Mouse (Mus musculus) T-helper 1 cell (primary cell): ENCODE data around the gene Mpp1.
"Not testable (repeated sequence)": the region's sequence is repeated elsewhere in the genome, so short reads cannot be mapped to it uniquely, and the experiment has no call there.

Source experiments
- in situ Hi-C: fragments of 300-600 bp; cut with MboI, MseI; formaldehyde crosslinking; loops from one replicate; pipeline ENCODE4 v1.15.1; 2025; ENCODE audit warnings: high pct_unique_total_duplicates

The Mpp1 gene

GRCm38 (mm10) chrX:75130467-75131160, at the start of gene Mpp1:
Gene Mpp1, minus strand, starts transcription at chrX:75131016.
- in situ Hi-C loops, result no loop called here

DNA sequence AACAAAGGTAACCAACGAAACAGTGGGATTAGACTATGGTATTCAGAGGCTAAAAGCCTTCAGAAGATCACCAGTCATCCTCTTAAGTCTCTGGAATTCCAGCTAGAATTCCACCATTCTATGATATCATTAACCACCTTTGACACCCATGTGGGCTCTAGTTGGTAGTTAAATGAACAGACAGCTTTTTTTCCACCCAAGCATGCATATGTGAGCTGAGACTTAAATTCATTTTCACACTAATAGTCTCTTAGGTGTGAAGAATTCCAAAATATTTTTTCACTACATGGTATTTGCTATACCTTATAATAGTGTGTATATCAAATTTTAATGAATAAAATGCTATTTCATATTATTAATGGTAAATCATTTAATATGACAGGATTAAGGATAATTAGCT, 32.9 kb upstream of the Mpp1 start, which contains the start of gene Smim9:
Gene Smim9, minus strand, starts transcription at position 101 of the 400 bp plus-strand sequence.
- in situ Hi-C loops, result no loop called here

GRCm38 (mm10) chrX:75155576-75156243, 24.9 kb upstream of the Mpp1 start:
- in situ Hi-C loops, result no loop called here

DNA sequence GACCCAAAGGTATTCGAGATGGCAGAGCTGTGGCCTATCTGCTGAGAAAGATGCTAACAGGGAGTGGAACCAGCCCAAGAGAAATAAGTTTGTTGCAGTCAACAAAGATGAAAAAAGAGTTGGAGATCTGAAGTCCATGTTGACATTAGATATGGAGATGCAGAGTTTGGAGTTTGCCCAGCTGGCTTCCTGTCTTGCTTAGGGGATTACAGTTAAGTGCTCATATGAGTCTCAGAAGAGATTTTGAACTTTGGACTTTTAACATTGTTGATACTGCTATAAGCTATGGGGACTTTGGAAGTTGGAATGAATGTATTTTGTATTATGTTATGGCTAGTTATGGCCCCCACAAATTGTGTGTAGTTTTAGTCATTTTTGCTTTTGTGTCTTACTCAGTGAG, 21.4 kb upstream of the Mpp1 start:
- in situ Hi-C loops, result no loop called here

- in situ Hi-C loops, result no loop called here
Measured at GRCm38 (mm10) chrX:75150304-75150703, 19.5 kb upstream of the Mpp1 start.

DNA sequence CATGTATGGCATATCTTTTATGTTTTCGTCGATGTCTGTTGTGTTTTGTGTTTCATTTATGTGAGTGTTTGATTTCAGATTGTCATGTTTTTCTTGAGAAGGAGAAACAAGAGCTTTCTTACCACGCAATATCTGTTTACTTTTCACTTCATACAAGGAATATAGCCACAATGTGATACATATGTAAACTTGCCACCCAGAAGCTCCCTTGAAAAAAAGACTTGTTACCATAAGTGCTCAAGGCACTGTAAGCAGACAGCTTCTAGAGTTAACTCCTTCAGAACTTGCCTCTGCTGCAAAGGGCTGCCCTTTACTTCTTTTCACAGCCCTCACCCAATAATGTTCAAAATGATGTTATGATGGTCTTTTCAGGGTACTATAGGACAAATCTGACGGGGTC, 17.6 kb upstream of the Mpp1 start:
- in situ Hi-C loops, result no loop called here

DNA sequence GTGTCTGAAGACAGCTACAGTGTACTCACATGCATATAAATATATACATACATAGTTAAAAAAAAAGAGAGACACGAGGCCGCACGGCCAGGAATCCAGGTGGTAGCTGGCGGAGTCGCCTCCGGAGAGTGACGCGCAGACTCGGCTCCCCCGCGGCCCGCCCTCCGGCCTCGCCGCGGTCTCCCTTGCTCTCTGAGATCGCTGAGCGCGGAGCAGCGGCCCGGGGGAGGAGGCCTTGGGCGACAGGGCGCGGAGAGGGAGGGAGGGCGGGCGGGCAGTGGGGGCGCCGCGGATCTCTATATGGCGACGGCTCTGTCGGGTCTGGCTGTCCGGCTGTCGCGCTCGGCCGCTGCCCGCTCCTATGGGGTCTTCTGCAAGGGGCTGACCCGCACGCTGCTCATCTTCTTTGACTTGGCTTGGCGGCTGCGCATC, 12.3 kb upstream of the Mpp1 start:
- in situ Hi-C loops, result not testable (repeated sequence)

- in situ Hi-C loops, result no loop called here
Measured at GRCm38 (mm10) chrX:75138182-75138581, 7.4 kb upstream of the Mpp1 start.

- in situ Hi-C loops, result no loop called here
Measured at GRCm38 (mm10) chrX:75137729-75138128, 6.9 kb upstream of the Mpp1 start.

DNA sequence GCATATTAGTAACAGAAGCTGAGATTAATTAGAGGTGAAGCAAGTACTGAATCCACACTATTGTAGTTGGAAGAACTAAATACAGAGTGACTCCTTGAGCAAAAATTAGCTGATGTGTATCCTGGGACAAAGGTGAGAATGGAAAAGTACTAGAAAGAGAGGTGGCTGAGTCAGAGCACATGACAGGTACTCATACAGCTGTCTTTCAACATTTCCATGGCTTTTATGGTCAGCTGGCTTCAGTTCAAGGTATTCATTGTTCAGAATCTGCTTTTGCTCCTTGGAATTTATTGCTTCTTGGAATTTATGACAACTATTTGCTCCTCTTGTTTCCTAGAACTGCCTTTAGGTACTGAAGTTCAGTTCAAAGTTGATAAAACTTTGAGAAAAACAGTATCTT, 6.1 kb upstream of the Mpp1 start:
- in situ Hi-C loops, result no loop called here

- in situ Hi-C loops, result no loop called here
Measured at GRCm38 (mm10) chrX:75129474-75129873, 1.3 kb downstream of the Mpp1 start.

DNA sequence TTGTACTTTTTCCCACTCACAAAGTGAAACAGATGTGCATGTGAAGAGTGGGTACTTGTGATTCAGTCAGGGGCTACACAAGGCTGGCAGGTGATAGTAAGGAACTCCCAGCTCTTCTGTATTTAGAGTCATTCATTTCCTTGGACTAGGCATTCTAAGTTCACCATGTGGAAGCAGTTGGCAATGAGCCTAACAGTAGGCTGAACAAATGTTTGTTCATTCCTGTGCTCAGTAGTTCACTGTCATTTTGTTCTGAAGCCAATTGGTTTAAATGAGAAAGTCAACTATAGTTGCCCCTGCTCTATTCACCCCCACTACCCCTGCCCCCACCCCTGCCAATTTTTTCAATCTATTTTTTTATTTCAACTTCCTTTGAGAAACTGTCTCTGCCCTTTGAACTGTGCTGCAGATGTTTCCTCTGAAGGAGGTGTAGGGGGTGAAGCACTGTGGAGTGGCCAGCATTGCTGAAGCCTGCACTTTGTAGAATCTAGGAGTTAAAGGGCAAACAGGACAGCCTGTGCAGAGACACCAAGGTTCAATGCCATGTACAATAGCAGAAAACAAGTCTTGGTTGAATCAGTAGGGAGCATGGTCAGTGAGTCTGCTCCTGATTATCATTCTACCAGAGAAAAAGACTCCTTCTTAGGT, 2.4 kb downstream of the Mpp1 start:
- in situ Hi-C loops, result no loop called here

DNA sequence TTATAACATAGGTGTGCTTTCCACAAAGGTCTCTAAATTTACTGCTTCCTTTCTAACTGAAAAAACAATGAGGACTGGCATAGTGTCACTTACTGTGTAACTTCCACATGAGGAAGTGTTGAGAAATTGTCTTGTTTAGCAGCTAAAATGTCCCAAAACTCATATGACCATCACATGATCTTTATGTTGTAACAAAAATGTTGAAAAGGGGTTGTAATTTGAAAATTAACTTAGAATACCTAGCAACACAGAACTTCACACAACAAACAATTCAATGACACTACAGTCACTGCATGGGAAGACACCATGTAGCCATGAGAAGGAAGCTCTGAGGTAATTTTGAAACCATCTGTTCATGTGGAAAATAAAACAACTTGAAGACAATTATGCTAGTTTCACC, 3.9 kb downstream of the Mpp1 start:
- in situ Hi-C loops, result no loop called here

- in situ Hi-C loops, result no loop called here
Measured at GRCm38 (mm10) chrX:75125606-75126005, 5.2 kb downstream of the Mpp1 start.

- in situ Hi-C loops, result loop anchor here (25.0 kb wide), 1 partner anchor 1203 kb away; the partner anchor contains the start of genes Arhgap4 and Naa10
Measured at GRCm38 (mm10) chrX:75115550-75115949, 15.3 kb downstream of the Mpp1 start.

DNA sequence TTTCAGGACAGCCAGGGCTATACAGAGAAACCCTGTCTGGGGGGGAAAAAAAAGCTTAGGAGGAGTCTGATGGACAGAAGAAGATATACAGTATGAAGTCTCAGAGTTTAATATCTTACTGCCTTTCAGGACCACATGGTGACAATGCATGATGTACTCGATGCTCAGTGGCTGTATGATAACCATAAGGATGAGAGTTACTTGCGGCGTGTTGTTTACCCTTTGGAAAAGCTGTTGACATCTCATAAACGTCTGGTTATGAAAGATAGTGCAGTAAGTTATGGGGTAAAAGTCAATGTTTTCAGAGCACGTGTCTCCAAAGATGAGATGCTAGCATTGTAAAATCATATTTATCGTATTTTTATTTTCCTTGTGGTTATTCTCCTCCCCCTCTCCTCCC, 28.5 kb downstream of the Mpp1 start:
- in situ Hi-C loops, result loop anchor here (25.0 kb wide), 1 partner anchor 1190 kb away; the partner anchor contains the start of genes Arhgap4 and Naa10

DNA sequence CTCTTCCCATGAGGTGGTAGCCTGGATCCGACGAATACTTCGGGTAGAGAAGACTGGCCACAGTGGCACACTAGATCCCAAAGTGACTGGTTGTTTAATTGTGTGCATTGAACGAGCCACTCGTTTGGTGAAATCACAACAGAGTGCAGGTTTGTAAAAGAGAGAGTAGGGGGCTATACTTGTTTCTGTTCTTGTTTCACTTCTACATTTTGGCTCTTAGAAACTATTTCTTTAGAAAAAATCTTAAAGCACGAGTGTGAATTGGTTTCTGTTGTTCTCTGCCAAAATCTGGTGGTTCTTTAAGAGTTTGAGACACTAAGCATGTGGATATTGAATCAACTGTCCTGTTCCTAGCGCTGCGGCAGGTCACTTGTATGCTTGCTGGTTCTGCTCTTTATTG, 32.0 kb downstream of the Mpp1 start:
- in situ Hi-C loops, result loop anchor here (10.0 kb wide), 1 partner anchor 1034 kb away; no protein-coding TSS in a partner anchor

DNA sequence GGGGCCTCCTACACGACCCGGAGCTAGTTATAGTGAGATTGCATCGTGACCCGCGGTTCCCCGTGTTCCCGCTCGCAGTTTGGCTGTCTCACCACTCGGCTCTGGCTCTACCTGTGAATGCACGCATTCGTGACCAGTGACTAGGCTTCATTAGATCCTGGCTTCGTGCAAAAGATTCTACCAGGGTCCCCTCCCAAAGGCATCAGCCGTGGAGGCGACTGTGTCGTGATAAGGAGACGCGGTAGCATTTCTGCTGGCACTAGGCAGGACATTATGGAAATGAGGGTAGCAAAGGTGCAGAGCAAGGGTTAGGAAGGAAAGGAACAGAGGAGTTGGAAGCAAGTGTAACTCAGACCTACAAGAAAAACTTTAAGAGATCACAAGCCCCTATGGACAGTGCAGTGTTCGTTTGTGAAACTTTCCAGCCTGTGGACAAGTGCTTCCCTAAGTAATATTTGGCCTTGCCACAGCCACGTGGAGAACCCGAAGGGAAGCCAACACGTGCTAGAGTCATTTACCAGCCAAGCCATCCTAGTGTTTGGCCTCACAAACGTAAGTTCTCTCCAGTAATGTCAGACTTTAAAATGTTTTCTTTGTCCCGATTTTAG, 34.5 kb downstream of the Mpp1 start:
- in situ Hi-C loops, result loop anchor here (10.0 kb wide), 1 partner anchor 1031 kb away; no protein-coding TSS in a partner anchor

DNA sequence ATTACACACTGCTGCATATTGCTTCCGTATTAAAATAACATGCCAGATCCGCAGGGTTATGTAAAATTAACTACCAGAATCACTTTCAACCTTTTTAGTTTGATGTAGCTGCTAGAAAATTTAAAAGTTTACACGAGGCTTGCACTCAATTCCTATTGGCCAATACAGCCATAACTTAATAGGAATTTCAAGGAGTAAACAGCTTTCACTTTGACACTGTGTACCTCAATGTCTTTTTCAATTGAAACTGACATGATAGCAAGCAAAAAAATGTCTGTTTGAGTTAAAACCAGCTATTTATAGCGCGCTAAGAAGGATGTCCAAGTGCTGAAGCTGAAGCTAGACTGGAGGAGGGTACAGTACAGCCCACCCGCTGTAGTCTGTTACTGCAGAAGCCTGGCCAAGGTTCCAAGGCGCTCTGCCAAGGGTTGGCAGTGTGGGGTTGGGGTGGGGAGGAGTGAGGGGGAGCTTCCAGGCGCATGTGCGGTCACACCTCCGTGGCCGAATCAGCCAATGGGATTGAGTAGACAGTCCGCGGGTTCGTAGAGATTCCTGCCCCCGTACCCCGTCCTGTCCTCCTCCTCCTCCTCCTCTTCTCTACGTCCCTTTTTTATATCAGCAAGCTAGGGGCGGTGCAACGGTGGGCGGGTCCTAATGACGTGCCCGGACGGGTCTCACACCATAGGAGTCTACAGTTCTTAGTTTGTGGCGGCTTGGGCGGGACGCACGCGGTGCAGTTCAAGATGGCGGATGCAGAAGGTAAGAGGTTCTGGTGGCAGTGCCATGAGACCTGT, 35.2 kb downstream of the Mpp1 start, which contains the start of gene Dkc1:
Gene Dkc1, plus strand, starts transcription at position 486 of the 794 bp plus-strand sequence.
- in situ Hi-C loops, result loop anchor here (10.0 kb wide), 1 partner anchor 1031 kb away; no protein-coding TSS in a partner anchor

DNA sequence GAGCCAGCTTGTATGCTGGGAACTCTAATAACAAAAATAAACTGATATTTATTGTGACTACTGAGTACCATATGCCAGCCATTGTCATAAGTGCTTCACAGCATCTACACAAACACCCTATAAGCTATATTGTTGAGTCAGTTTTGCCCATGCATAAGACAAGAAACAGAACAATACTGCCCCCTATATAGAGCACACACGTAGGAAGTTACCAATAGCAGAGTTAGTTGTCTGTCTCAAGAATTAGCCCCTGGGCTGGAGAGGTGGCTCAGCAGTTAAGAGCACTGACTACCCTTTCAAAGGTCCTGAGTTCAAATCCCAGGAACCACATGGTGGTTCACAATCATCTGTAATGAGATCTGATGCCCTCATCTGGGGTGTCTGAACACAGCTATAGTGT, 45.2 kb downstream of the Mpp1 start:
- in situ Hi-C loops, result no loop called here
